Comparison of ENCODE assay signal across 11 mouse cellular contexts in genomic region chr5:63982296-63982695, GRCm38 (mm10). TPM values are rescaled to one million over a fixed set of nuclear protein-coding genes. Genes with fewer than 3 reads are reported as not detected.
A peak's percentile ranks its signal among the peaks of the same experiment; 100 is the strongest.
DNase-seq lines count a peak whose midpoint lies in the region; ATAC-seq lines count a peak whose summit lies in the region.
"Had no signal": no experiment of that assay in that cellular context is flagged by ENCODE, and none has a peak within 500 bp of the region (broad histone marks: within the 10 kb centered on the region; RNA-seq: fewer than 3 reads in every experiment).

No protein-coding gene starts in this region.

- no peaks in the 10 kb centered on the region for H3K4me1 ChIP-seq in forebrain, embryonic 10.5 days
- no peaks in the 10 kb centered on the region for H3K4me1 ChIP-seq in forebrain, embryonic 11.5 days (replicated peaks; ENCODE audit: control insufficient read depth, insufficient read depth, low read length)
- H3K4me1 ChIP-seq: neural tube, embryonic 12.5 days had no signal

- H3K27me3 ChIP-seq in forebrain, embryonic 10.5 days (ENCODE audit: poor library complexity, severe bottlenecking), result no peaks in the 10 kb centered on the region
- H3K27me3 ChIP-seq in forebrain, embryonic 11.5 days (ENCODE audit: control insufficient read depth, insufficient read depth, low read length), result no peaks in the 10 kb centered on the region
- H3K27me3 ChIP-seq: neural tube, embryonic 12.5 days had no signal

- H3K4me3 ChIP-seq in forebrain, embryonic 10.5 days, result no peak overlapping the region
- H3K4me3 ChIP-seq in forebrain, embryonic 11.5 days (ENCODE audit: low read depth, low read length), result no peak overlapping the region
- H3K4me3 ChIP-seq: neural tube, embryonic 12.5 days had no signal

- H3K4me2 ChIP-seq in forebrain, embryonic 11.5 days (ENCODE audit: low read depth, low read length, severe bottlenecking), result no peak overlapping the region
- H3K4me2 ChIP-seq: neural tube, embryonic 12.5 days had no signal

- H3K9me3 ChIP-seq in forebrain, embryonic 10.5 days, result no peaks in the 10 kb centered on the region
- H3K9me3 ChIP-seq in forebrain, embryonic 11.5 days (ENCODE audit: control insufficient read depth, low read length), result no peaks in the 10 kb centered on the region
- H3K9me3 ChIP-seq: neural tube, embryonic 12.5 days had no signal

- no peak overlapping the region for H3K27ac ChIP-seq in forebrain, embryonic 10.5 days
- H3K27ac ChIP-seq in forebrain, embryonic 11.5 days (ENCODE audit: low read depth, low read length), result no peak overlapping the region
- H3K27ac ChIP-seq: hindbrain, postnatal 0 days; macrophage; neural tube, embryonic 12.5 days had no signal

- peak; percentile 42 to 46 for DNase-seq in cerebellum, adult 18-20 months
- DNase-seq in cerebellum, adult 11-12 months, result no peak
- peak; percentile 80 for DNase-seq in 3T3-L1 (ENCODE audit: low read depth, low spot score)
- DNase-seq in heart, adult 8-10 months (ENCODE audit: low spot score), result peak; percentile 35
- DNase-seq in kidney, postnatal 25 days, result peak; percentile 75 to 79
- no peak for DNase-seq in embryo, embryonic 10.5 days (ENCODE audit: low spot score)
- no peak for DNase-seq in forebrain, embryonic 10.5 days (ENCODE audit: extremely low spot score, low spot score)
- no peak for DNase-seq in forebrain, embryonic 11.5 days (ENCODE audit: low spot score)

- no peak for ATAC-seq in forebrain, embryonic 11.5 days (replicated peaks; ENCODE audit: low FRiP score)
- ATAC-seq: hindbrain, postnatal 0 days had no signal

- no peak overlapping the region for H3K9ac ChIP-seq in forebrain, embryonic 11.5 days (ENCODE audit: low read length)
- H3K9ac ChIP-seq: neural tube, embryonic 12.5 days had no signal

- 81% methylated on average over 11 of the region's 11 CpGs for WGBS in forebrain, embryonic 10.5 days
- 84% methylated on average over 11 of the region's 11 CpGs for WGBS in forebrain, embryonic 11.5 days

- H3K36me3 ChIP-seq in forebrain, embryonic 10.5 days (replicated peaks), result no peaks in the 10 kb centered on the region
- H3K36me3 ChIP-seq in forebrain, embryonic 11.5 days (ENCODE audit: control insufficient read depth, insufficient read depth, low read length), result no peaks in the 10 kb centered on the region
- H3K36me3 ChIP-seq: neural tube, embryonic 12.5 days had no signal

RNA-seq across cellular contexts. Expression of gene Rell1, which starts 13.6 kb away (rescaled TPM):
- 10 to 100 TPM in 1 of 4 experiments, 1 to 10 TPM in 3; 9.6 to 10.7 (median 9.8) TPM for total RNA-seq in heart, adult 8-10 months (2022)
- polyA plus RNA-seq in forebrain, embryonic 10.5 days (2016; fragmentation: Nextera tagmentation; extraction: Ambion mirVana), result 13.4 and 13.9 TPM in 2 replicates
- polyA plus RNA-seq in forebrain, embryonic 11.5 days (2014; fragmentation: Nextera tagmentation; extraction: Ambion mirVana), result 12.2 and 13.3 TPM in 2 replicates

Comparison
In these comparisons a context has a peak if more than half of its experiments do, and no peak if none do; other contexts are left out.
1. DNase-seq: peak in cerebellum, adult 18-20 months (2 of 2), 3T3-L1 (single experiment), heart, adult 8-10 months (single experiment) and kidney, postnatal 25 days (2 of 2); none in cerebellum, adult 11-12 months (single experiment), embryo, embryonic 10.5 days (single experiment), forebrain, embryonic 10.5 days (single experiment) and forebrain, embryonic 11.5 days (single experiment).